Mouse (Mus musculus): ENCODE measurements around the gene Spsb1.

Spsb1 gene

GRCm38 (mm10) chr4:149952201-149952600 lies 2.6 kb downstream of the Spsb1 start:
- no peak for DNase-seq (ENCODE audit: low spot score in 2 of 2)

- DNase-seq (ENCODE audit: low spot score in 2 of 2): no peak
Measured at GRCm38 (mm10) chr4:149951201-149951600, 3.6 kb downstream of the Spsb1 start.

GRCm38 (mm10) chr4:149949691-149950090 lies 5.2 kb downstream of the Spsb1 start:
- DNase-seq (ENCODE audit: low spot score in 2 of 2): no peak

GRCm38 (mm10) chr4:149948119-149948518 lies 6.7 kb downstream of the Spsb1 start:
- no peak for DNase-seq (ENCODE audit: low spot score in 2 of 2)

- no peak for DNase-seq (ENCODE audit: low spot score in 2 of 2)
Measured at GRCm38 (mm10) chr4:149947396-149947795, 7.4 kb downstream of the Spsb1 start.

GRCm38 (mm10) chr4:149945194-149945593 lies 9.6 kb downstream of the Spsb1 start:
- no peak for DNase-seq (ENCODE audit: low spot score in 2 of 2)

GRCm38 (mm10) chr4:149944214-149944613 lies 10.6 kb downstream of the Spsb1 start:
- no peak for DNase-seq (ENCODE audit: low spot score in 2 of 2)

GRCm38 (mm10) chr4:149942831-149943741 lies 11.8 kb downstream of the Spsb1 start:
- no peak for DNase-seq (ENCODE audit: low spot score in 2 of 2)

- no peak for DNase-seq (ENCODE audit: low spot score in 2 of 2)
Measured at GRCm38 (mm10) chr4:149941067-149941755, 13.6 kb downstream of the Spsb1 start.

GRCm38 (mm10) chr4:149938701-149939100 lies 16.1 kb downstream of the Spsb1 start:
- no peak for DNase-seq (ENCODE audit: low spot score in 2 of 2)

- no peak for DNase-seq (ENCODE audit: low spot score in 2 of 2)
Measured at GRCm38 (mm10) chr4:149936921-149937320, 17.9 kb downstream of the Spsb1 start.

GRCm38 (mm10) chr4:149935470-149935869 lies 19.4 kb downstream of the Spsb1 start:
- DNase-seq (ENCODE audit: low spot score in 2 of 2): no peak

GRCm38 (mm10) chr4:149933519-149934245 lies 21.2 kb downstream of the Spsb1 start:
- DNase-seq (ENCODE audit: low spot score in 2 of 2): no peak

GRCm38 (mm10) chr4:149933025-149933424 lies 21.8 kb downstream of the Spsb1 start:
- DNase-seq (ENCODE audit: low spot score in 2 of 2): no peak

GRCm38 (mm10) chr4:149932108-149932815 lies 22.6 kb downstream of the Spsb1 start:
- no peak for DNase-seq (ENCODE audit: low spot score in 2 of 2)

- no peak for DNase-seq (ENCODE audit: low spot score in 2 of 2)
Measured at GRCm38 (mm10) chr4:149930755-149931154, 24.1 kb downstream of the Spsb1 start.

GRCm38 (mm10) chr4:149923014-149923413 lies 31.8 kb downstream of the Spsb1 start:
- no peak for DNase-seq (ENCODE audit: low spot score in 2 of 2)

GRCm38 (mm10) chr4:149922121-149922718 lies 32.6 kb downstream of the Spsb1 start:
- no peak for DNase-seq (ENCODE audit: low spot score in 2 of 2)

- DNase-seq (ENCODE audit: low spot score in 2 of 2): no peak
Measured at GRCm38 (mm10) chr4:149920886-149921285, 34.0 kb downstream of the Spsb1 start.

- no peak for DNase-seq (ENCODE audit: low spot score in 2 of 2)
Measured at GRCm38 (mm10) chr4:149918455-149919070, 36.3 kb downstream of the Spsb1 start.

- DNase-seq (ENCODE audit: low spot score in 2 of 2): no peak
Measured at GRCm38 (mm10) chr4:149916831-149917230, 38.0 kb downstream of the Spsb1 start.

Data from spleen, postnatal 4 days (tissue).